Mouse (Mus musculus) T-helper 1 cell (primary cell): ENCODE measurements around the gene Snx11.

Experiments used
- in situ Hi-C: fragments of 300-600 bp; cut with MboI, MseI; formaldehyde crosslinking; loops from one replicate; pipeline ENCODE4 v1.15.1; 2025; ENCODE audit warnings: high pct_unique_total_duplicates

Snx11 gene

GRCm38 (mm10) chr11:96762742-96763470, 14.5 kb downstream of the Snx11 start:
- in situ Hi-C loops: no loop called here

- in situ Hi-C loops: no loop called here
Observed at GRCm38 (mm10) chr11:96761984-96762383, 15.4 kb downstream of the Snx11 start.

- in situ Hi-C loops: no loop called here
Observed at GRCm38 (mm10) chr11:96760042-96760441, 17.3 kb downstream of the Snx11 start.

- in situ Hi-C loops: loop anchor here (5.0 kb wide), 1 partner anchor 491 kb away; no protein-coding TSS in a partner anchor
Observed at GRCm38 (mm10) chr11:96758402-96758801, 19.0 kb downstream of the Snx11 start.

- in situ Hi-C loops: loop anchor here (5.0 kb wide), 1 partner anchor 490 kb away; no protein-coding TSS in a partner anchor
Observed at GRCm38 (mm10) chr11:96757421-96757820, 19.9 kb downstream of the Snx11 start.

GRCm38 (mm10) chr11:96755298-96755697, 22.1 kb downstream of the Snx11 start:
- in situ Hi-C loops: loop anchor here (5.0 kb wide), 1 partner anchor 488 kb away; no protein-coding TSS in a partner anchor

- in situ Hi-C loops: no loop called here
Observed at GRCm38 (mm10) chr11:96747555-96747954, 29.8 kb downstream of the Snx11 start.

GRCm38 (mm10) chr11:96746648-96747047, 30.7 kb downstream of the Snx11 start:
- in situ Hi-C loops: no loop called here

GRCm38 (mm10) chr11:96743891-96744290, 33.5 kb downstream of the Snx11 start:
- in situ Hi-C loops: no loop called here

GRCm38 (mm10) chr11:96743000-96743399, 34.4 kb downstream of the Snx11 start:
- in situ Hi-C loops: no loop called here

- in situ Hi-C loops: no loop called here
Observed at GRCm38 (mm10) chr11:96741995-96742394, 35.4 kb downstream of the Snx11 start.

- in situ Hi-C loops: no loop called here
Observed at GRCm38 (mm10) chr11:96740796-96741195, 36.6 kb downstream of the Snx11 start.

- in situ Hi-C loops: no loop called here
Observed at GRCm38 (mm10) chr11:96737673-96738471, 39.5 kb downstream of the Snx11 start.

GRCm38 (mm10) chr11:96736361-96736760, 41.0 kb downstream of the Snx11 start:
- in situ Hi-C loops: no loop called here

GRCm38 (mm10) chr11:96735908-96736307, 41.5 kb downstream of the Snx11 start:
- in situ Hi-C loops: no loop called here

- in situ Hi-C loops: no loop called here
Observed at GRCm38 (mm10) chr11:96732657-96733056, 44.7 kb downstream of the Snx11 start.

- in situ Hi-C loops: no loop called here
Observed at GRCm38 (mm10) chr11:96730327-96730726, 47.0 kb downstream of the Snx11 start.

- in situ Hi-C loops: no loop called here
Observed at GRCm38 (mm10) chr11:96729462-96729861, 47.9 kb downstream of the Snx11 start.

- in situ Hi-C loops: no loop called here
Observed at GRCm38 (mm10) chr11:96728577-96728976, 48.8 kb downstream of the Snx11 start.

- in situ Hi-C loops: no loop called here
Observed at GRCm38 (mm10) chr11:96725833-96726232, 51.5 kb downstream of the Snx11 start.

GRCm38 (mm10) chr11:96718609-96719008, 58.8 kb downstream of the Snx11 start:
- in situ Hi-C loops: no loop called here
